Mouse (Mus musculus) midbrain, embryonic 15.5 days (tissue): ENCODE results near the gene Csnk2b. TPM values are rescaled to one million over a fixed set of nuclear protein-coding genes. Genes with fewer than 3 reads are reported as not detected.

Experiments used
- ATAC-seq: fragments of 200-750 bp; cut with Nextera tagmentation; replicated peaks from 2 replicates; pipeline ENCODE4 v1.8.0; 2017; ENCODE audit warnings: moderate TSS enrichment
- H3K27ac ChIP-seq: fragments of 300-500 bp; sonication (generic); 2 replicates; pipeline ENCODE4 v1.5.1; 2015; ENCODE audit warnings: mild to moderate bottlenecking, inconsistent platforms
- H3K27me3 ChIP-seq: fragments of 300-500 bp; sonication (generic); replicated peaks from 2 replicates; pipeline ENCODE4 v1.6.1; 2015; ENCODE audit warnings: inconsistent platforms
- H3K36me3 ChIP-seq: fragments of 300-500 bp; sonication (generic); replicated peaks from 2 replicates; pipeline ENCODE4 v1.6.1; 2015; ENCODE audit warnings: inconsistent platforms
- H3K4me1 ChIP-seq: fragments of 300-500 bp; sonication (generic); 2 replicates; pipeline ENCODE4 v1.6.1; 2015; ENCODE audit warnings: inconsistent platforms
- H3K4me2 ChIP-seq: fragments of 300-500 bp; sonication (generic); 2 replicates; pipeline ENCODE4 v1.6.1; 2015; ENCODE audit warnings: inconsistent platforms, mild to moderate bottlenecking, moderate library complexity
- H3K4me3 ChIP-seq: fragments of 300-500 bp; sonication (generic); 2 replicates; pipeline ENCODE4 v1.5.1; 2015; ENCODE audit warnings: mild to moderate bottlenecking, inconsistent platforms
- H3K9ac ChIP-seq: fragments of 300-500 bp; sonication (generic); 2 replicates; pipeline ENCODE4 v1.6.1; 2015; ENCODE audit warnings: mild to moderate bottlenecking, inconsistent platforms
- H3K9me3 ChIP-seq: fragments of 300-500 bp; sonication (generic); 2 replicates; pipeline ENCODE4 v1.6.1; 2016; ENCODE audit warnings: inconsistent platforms
- WGBS: fragments of 180-500 bp; shearing (Covaris S2); methylation state at CpG from one replicate; pipeline ENCODE4 v1.1.7; 2015; ENCODE audit warnings: mixed read lengths; 5-methylcytosine and 5-hydroxymethylcytosine counted together
- polyA plus RNA-seq: library from polyadenylated mRNA; unstranded; fragments of >200 nt; fragmentation: Nextera tagmentation; extraction: Ambion mirVana; gene quantifications from 2 replicates; pipeline ENCODE4 v1.2.1, GENCODE M21; 2015

The Csnk2b gene
- polyA plus RNA-seq, 1 experiment from 2014 or later: 316 TPM

DNA sequence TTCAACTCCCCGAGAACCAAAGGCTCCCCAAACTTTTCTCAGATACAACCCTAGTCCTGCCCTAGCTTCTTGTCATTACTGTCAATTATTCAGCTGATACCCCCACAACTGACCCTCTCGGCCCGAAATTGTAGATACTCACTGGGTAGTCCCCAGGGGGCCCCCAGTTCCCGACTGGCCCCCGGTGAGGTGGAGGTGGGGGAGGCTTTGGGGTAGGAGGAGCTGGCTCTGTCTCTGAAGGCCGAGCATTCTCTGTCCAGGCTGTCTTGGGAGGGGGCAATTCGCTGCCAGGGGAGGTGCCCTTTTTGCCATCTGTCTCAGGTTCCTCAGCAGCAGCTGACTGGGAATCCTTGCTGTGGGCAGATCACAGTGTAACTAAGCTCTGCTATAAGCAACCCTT is 37.8 kb upstream of the Csnk2b start:
- ATAC-seq: no peak
- Histone ChIP-seq H3K4me3 (no peak overlapping the region), H3K27ac (no peak overlapping the region), H3K27me3 (no peaks in the 10 kb centered on the region), H3K9me3 (no peaks in the 10 kb centered on the region), H3K4me1 (peaks cover 26% of the 10 kb centered on the region), H3K4me2 (no peak overlapping the region), H3K9ac (no peak overlapping the region), H3K36me3 (peaks cover 72% of the 10 kb centered on the region)
- 84% methylated on average over 7 of the region's 7 CpGs for WGBS

DNA sequence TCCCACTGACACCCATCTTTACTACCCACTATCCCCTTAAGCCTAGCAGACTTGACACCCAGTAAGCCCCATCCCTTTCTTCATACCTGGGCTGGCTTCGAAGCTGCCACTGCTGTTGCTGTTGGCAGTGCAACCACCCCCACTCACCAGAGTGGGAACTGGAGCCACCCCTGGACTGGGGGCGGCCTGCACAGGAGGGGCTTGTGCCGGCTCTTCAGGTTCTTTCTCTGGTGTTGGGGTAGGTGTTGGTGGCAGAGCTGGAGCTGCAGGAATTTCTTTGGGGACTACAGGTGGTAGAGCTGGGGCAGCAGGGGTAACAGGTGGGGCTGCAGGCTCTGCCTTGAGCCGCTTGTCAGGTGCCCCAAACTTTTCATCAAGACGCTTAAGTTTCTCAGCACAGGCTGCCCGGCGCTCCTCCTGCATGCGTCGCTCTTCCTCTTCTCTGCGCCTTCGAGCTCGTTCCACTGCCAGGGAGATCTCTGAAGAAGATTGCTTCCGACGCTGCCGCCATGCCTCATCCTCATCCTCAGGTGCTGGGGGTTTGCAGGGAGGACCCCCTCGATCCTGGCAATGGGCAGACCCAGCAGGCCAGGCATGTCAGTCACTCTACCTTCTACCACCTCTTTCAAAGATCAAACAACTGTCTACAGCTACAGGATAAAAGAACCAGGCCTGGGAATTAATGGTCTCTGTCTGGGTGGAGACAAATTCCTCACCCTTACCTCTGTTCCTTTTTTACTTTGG is 37.2 kb upstream of the Csnk2b start:
- H3K9ac ChIP-seq: no peak overlapping the region

DNA sequence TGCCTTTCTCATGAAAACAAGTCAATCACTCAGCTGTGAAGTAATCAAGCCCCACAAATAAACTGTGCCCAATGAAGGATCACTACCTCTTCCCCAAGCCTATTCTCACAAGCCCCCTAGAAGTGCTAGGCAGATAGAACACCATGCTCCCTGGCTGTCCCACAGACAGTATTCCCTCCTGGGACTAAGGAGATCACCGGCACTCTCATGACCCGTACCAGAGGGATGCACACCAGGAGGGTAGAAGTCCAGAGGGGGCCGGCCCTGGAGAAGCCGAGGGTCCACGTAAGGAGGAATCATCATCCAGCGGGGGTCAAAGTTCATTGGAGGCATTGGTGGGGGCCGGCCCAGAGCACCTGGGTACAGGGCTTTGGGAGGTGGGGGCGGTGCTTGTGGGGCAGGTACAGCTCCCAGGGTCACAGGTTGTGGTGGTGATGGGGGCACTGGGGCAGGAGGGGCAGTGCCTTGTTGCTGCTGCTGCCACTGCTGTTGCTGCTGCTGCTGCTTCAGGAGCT is 35.9 kb upstream of the Csnk2b start:
- whole genome bisulfite sequencing: 95% methylated on average over 8 of the region's 8 CpGs

More for the DNA sequence above, 37.2 kb upstream of the Csnk2b start:
- Histone ChIP-seq H3K27me3 (no peaks in the 10 kb centered on the region), H3K4me1 (peaks cover 26% of the 10 kb centered on the region), H3K36me3 (peaks cover 78% of the 10 kb centered on the region), H3K4me3 (no peak overlapping the region), H3K27ac (no peak overlapping the region), H3K4me2 (no peak overlapping the region), H3K9me3 (no peaks in the 10 kb centered on the region)
- no peak for ATAC-seq
- 96% methylated on average over 16 of the region's 16 CpGs for WGBS

DNA sequence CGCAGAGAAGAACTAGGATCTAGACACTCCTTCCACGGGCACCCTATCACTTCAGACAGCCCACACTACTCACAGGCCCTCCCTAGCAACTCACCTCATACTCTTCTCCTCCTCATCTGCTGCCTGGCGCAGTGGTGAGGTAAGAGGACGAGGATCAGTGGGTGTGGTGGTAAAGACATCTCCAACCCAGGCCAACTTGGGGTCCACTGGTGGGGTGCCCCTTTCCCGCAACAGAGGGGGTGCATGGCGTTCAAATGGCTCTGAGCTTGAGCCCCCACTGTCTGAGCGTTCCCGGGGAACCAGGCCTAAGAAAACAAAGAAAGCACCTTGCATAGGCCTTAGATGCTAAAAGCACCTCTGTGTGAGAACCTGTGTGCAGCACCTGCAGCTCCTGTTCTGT is 35.4 kb upstream of the Csnk2b start:
- H3K9ac ChIP-seq: no peak overlapping the region
- H3K27me3 ChIP-seq: no peaks in the 10 kb centered on the region
- no peak overlapping the region for H3K27ac ChIP-seq
- H3K4me3 ChIP-seq: no peak overlapping the region
- H3K4me2 ChIP-seq: no peak overlapping the region
- peaks cover 95% of the 10 kb centered on the region for H3K36me3 ChIP-seq
- peaks cover 12% of the 10 kb centered on the region for H3K4me1 ChIP-seq
- 94% methylated on average over 8 of the region's 8 CpGs for WGBS
- ATAC-seq: no peak
- H3K9me3 ChIP-seq: no peaks in the 10 kb centered on the region

More for the DNA sequence above, 35.9 kb upstream of the Csnk2b start:
- Histone ChIP-seq H3K4me3 (no peak overlapping the region), H3K36me3 (peaks cover 91% of the 10 kb centered on the region), H3K4me2 (no peak overlapping the region), H3K4me1 (peaks cover 17% of the 10 kb centered on the region), H3K9me3 (no peaks in the 10 kb centered on the region), H3K27ac (no peak overlapping the region), H3K27me3 (no peaks in the 10 kb centered on the region), H3K9ac (no peak overlapping the region)
- no peak for ATAC-seq

DNA sequence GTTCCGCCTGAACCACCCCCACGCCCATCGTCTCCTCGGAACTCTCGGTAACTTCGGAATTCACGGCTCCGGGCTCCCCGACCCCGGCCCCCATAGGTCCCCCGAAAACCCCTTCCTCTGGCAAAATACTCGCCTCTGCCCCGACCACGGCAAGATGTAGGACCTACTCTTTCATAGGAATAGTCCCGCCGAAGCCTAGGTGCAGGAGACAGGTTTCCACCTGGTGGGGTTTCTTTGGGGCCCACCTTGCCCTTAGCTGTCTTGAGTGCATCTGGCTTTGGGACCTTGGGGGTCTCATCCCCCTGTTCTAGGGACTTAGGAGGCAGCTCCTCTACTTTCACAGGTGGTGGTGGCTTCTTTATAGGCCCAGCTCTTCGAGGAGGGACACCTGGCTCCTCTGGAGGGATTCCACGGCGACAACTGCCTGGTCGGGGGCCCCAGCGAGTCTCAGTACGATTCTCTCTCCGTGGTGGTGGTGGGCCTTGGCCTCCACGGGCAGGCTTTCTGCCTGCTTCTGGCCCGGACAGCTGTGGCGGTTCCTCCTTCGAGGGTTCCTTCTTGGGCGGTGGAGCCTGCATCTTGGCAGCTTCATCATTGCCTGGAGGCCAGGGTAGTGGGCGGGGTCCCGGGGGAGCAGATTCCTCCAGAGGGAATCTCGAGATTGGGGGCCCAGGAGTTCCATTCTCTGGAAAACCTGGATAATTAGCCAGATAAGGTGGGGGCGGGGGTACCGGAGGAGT is 34.8 kb upstream of the Csnk2b start:
- Histone ChIP-seq H3K4me2 (no peak overlapping the region), H3K4me1 (peaks cover 6% of the 10 kb centered on the region), H3K27ac (no peak overlapping the region), H3K4me3 (no peak overlapping the region), H3K36me3 (peaks cover 98% of the 10 kb centered on the region), H3K27me3 (no peaks in the 10 kb centered on the region), H3K9ac (no peak overlapping the region), H3K9me3 (no peaks in the 10 kb centered on the region)
- WGBS: 93% methylated on average over 33 of the region's 33 CpGs
- ATAC-seq: no peak

DNA sequence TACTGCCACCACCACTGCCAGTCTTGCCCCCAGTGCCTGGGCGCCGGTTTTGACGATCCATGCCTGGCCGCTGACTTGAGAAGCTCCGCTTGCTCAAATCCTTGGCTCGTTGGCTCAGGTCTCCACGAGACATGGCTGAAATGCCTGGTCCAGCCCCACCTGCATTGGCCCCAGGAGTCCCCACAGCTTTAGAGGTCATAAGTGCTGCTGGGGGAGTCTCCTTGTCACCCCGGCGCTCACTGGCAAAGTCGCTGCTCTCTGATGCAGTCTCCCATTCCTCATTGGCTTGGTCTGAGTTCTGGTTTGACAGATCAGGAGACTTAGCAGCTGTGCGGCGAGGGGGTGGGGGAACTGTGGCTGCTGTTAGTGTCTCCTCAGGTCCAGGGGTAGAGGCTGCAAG is 33.6 kb upstream of the Csnk2b start:
- ATAC-seq: no peak
- Histone ChIP-seq H3K27ac (no peak overlapping the region), H3K4me1 (no peaks in the 10 kb centered on the region), H3K9me3 (no peaks in the 10 kb centered on the region), H3K4me3 (no peak overlapping the region), H3K9ac (no peak overlapping the region), H3K27me3 (no peaks in the 10 kb centered on the region), H3K4me2 (no peak overlapping the region), H3K36me3 (peaks cover 95% of the 10 kb centered on the region)
- 93% methylated on average over 12 of the region's 12 CpGs for WGBS

DNA sequence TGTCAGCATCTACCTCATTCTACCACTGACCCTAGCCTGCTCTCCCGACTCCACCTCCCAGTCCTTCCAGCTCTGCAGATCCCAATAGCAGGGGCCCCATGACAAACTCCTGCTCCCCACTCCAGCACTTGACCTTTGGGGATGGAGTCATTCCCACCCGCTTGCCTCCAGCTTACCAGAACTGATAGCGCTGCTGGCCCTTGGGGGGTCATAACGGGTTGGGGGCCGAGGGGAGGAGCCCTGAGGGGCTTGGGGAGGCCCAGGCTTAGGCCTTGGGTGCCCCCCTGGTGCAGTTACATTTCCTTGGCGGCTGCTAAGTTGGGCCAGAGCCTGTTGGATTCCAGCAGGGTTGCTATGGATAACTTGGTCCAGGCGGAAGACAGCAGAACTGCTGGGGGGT is 32.8 kb upstream of the Csnk2b start:
- no peak for ATAC-seq
- H3K9me3 ChIP-seq: no peaks in the 10 kb centered on the region
- no peak overlapping the region for H3K9ac ChIP-seq
- WGBS: 72% methylated on average over 7 of the region's 7 CpGs
- H3K27me3 ChIP-seq: no peaks in the 10 kb centered on the region
- H3K4me1 ChIP-seq: no peaks in the 10 kb centered on the region
- H3K36me3 ChIP-seq: peaks cover 97% of the 10 kb centered on the region
- no peak overlapping the region for H3K27ac ChIP-seq
- H3K4me2 ChIP-seq: no peak overlapping the region
- no peak overlapping the region for H3K4me3 ChIP-seq

DNA sequence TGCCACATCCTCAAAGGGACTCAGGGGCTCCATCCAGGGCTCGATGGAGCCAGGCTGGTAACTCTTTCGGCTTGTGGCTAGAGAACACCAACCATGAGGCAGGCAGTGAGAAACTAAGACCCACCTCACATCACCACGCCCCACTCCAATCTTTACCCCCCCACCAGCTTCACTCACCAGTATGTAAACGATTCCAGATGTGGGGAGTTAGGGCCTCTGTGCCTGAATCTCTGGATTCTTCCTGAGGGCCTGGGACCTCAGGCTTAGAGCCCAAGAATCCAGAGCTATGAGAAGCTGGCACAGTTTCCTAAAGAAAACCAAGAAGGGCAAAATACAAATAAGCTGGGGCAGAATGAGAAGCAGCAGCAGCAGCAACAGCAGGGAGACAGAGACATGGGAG is 32.1 kb upstream of the Csnk2b start:
- Histone ChIP-seq H3K36me3 (peaks cover 97% of the 10 kb centered on the region), H3K9ac (no peak overlapping the region), H3K4me1 (no peaks in the 10 kb centered on the region), H3K4me3 (no peak overlapping the region), H3K27ac (no peak overlapping the region), H3K27me3 (no peaks in the 10 kb centered on the region), H3K4me2 (no peak overlapping the region), H3K9me3 (no peaks in the 10 kb centered on the region)
- 90% methylated on average over 4 of the region's 4 CpGs for WGBS
- no peak for ATAC-seq

DNA sequence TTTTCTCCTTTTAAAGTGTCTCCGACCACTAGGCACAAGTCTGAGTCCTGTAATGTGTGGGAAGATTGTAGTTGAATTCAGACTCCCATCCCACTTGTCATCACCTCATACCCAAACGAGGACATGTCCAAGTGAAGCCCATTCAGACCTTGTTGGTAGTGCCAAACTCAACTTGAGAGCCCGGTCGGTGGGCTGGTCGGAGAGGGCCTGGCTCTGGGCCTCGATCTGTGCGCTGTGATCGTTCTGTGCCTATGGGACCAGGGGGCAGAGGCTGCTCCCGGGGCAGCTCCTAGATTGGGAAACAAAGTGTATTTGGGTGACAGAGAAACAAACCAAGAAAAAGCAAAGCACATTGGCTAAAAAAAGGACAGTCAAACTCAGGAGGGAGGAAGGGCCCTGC is 31.2 kb upstream of the Csnk2b start:
- Histone ChIP-seq H3K4me1 (no peaks in the 10 kb centered on the region), H3K9ac (no peak overlapping the region), H3K9me3 (no peaks in the 10 kb centered on the region), H3K27me3 (no peaks in the 10 kb centered on the region), H3K36me3 (peaks cover 97% of the 10 kb centered on the region), H3K4me2 (no peak overlapping the region), H3K27ac (no peak overlapping the region), H3K4me3 (no peak overlapping the region)
- WGBS: 94% methylated on average over 9 of the region's 9 CpGs
- no peak for ATAC-seq

DNA sequence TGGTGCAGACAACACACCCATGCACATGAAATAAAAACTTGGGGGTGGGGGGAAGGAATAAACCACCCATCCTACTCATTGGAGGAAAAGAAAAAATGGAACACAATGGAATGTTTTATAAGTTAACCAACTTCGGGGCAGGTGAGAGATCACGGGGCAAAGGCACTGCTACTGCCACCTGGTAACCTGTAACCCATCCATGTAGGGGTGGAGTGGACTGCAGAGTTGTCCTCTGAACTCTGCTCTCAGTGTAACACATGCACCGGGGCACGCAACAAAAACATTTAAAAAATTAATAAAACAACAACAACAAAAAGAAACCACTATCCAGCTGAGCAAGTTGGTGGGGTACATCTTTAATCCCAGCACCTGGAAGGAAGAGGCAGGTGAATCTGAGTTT is 30.3 kb upstream of the Csnk2b start:
- Histone ChIP-seq H3K36me3 (peaks cover 95% of the 10 kb centered on the region), H3K27me3 (no peaks in the 10 kb centered on the region), H3K27ac (no peak overlapping the region), H3K4me3 (no peak overlapping the region), H3K4me1 (no peaks in the 10 kb centered on the region), H3K9ac (no peak overlapping the region), H3K9me3 (no peaks in the 10 kb centered on the region), H3K4me2 (no peak overlapping the region)
- ATAC-seq: no peak
- WGBS: 92% methylated on average over 4 of the region's 4 CpGs

DNA sequence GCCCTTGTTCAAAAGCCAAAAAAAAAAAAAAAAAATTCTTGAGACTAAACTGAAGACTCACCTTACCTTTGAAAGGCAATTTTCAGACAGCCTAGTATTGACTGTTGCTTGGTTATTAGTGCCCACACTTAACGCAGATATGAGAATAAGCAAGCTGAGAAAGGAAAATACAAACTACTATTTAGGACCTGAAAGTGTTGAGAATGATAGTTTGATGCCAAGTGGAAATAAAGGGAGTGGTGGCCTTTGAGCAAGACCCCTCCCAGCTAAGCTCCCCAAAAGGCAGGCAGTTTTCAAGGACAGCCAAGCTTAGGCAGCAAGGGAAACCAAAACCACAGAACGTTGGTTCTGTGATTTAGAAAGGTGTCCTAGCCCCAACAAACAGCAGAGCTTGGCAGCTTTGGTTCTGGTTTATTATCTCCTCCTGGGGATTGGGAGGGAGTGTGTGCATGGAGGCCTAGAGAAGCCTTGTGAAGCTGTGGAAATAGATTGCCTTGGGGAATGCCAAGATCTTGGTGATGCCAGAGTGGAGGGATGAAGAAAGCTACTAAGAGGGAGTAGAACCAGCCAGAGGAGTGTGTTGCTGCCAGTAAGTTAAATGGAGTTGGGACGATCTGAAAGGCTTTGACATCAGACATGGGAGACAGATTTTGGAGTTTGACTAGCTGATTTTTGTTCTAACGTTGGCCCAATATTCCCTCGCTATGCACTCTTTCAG is 26.2 kb upstream of the Csnk2b start:
- Histone ChIP-seq H3K36me3 (peaks cover 95% of the 10 kb centered on the region), H3K27me3 (no peaks in the 10 kb centered on the region), H3K27ac (0 out of 2 replicates have a peak overlapping the region, but pooled peaks have one; percentile 45), H3K4me2 (no peak overlapping the region), H3K9me3 (no peaks in the 10 kb centered on the region), H3K4me3 (no peak overlapping the region), H3K4me1 (no peaks in the 10 kb centered on the region), H3K9ac (no peak overlapping the region)
- WGBS: 72% methylated on average over 5 of the region's 5 CpGs
- ATAC-seq: no peak

DNA sequence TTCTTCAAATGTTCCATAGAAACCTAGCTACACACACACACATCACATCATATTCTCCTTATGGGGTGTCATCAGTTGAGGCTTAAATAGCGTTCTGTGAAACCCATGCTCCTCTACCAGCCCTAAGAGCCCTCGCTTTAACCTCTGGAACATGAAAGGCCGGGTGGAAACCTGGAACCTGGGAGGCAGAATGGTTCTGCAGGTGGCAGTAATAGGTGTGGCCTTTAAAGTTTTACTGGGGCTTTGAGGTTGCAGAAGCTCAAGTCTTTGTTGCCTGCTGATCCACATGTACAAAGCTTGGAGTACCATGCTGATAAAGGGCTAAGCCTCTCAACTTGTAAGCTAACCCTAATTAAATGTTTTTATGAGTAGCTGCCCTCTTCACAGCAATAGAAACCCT is 25.5 kb upstream of the Csnk2b start:
- H3K9me3 ChIP-seq: no peaks in the 10 kb centered on the region
- no peak for ATAC-seq
- 65% methylated on average over 3 of the region's 3 CpGs for WGBS
- H3K27me3 ChIP-seq: no peaks in the 10 kb centered on the region
- H3K4me2 ChIP-seq: no peak overlapping the region
- peak overlapping the region; percentile 45; the same call in 1 of the 2 replicates for H3K27ac ChIP-seq
- H3K9ac ChIP-seq: no peak overlapping the region
- peaks cover 95% of the 10 kb centered on the region for H3K36me3 ChIP-seq
- no peak overlapping the region for H3K4me3 ChIP-seq
- H3K4me1 ChIP-seq: no peaks in the 10 kb centered on the region
